Mouse (Mus musculus) MEL (cell line): ENCODE measurements at regions not wholly inside any gene's neighbourhood (a gene's known extent, or its start where the extent isn't known, plus 50 kb on each side); places are given as distances from the start of the nearest gene placed in this dataset.

Experiments used
- DNase-seq: peaks from one replicate; pipeline ENCODE4 v3.0.0; 2011; ENCODE audit warnings: low read depth, low spot score
- H3K27ac ChIP-seq: 2 replicates; pipeline ENCODE4 v1.5.1; 2012; ENCODE audit warnings: low read depth, mild to moderate bottlenecking, control low read depth, low read length, moderate library complexity; ENCODE audit not compliant: control insufficient read depth
- H3K27me3 ChIP-seq, 2 experiments: fragments of 150-350 bp in 1 of 2; sonication (generic) in 1 of 2; 2 replicates each; pipeline ENCODE4 v1.6.1; 2012; ENCODE audit warnings: low read length in 2 of 2, mild to moderate bottlenecking in 2 of 2, improper control_type of control experiment in 1 of 2, moderate library complexity in 1 of 2; ENCODE audit not compliant: insufficient read depth in 2 of 2, control insufficient read depth in 1 of 2
- H3K36me3 ChIP-seq, 2 experiments: 2 replicates each; pipeline ENCODE4 v1.6.1; 2012 to 2014; ENCODE audit warnings: low read length in 2 of 2, improper control_type of control experiment in 1 of 2, inconsistent platforms in 1 of 2, mild to moderate bottlenecking in 1 of 2; ENCODE audit not compliant: insufficient read depth in 2 of 2, control insufficient read depth in 1 of 2
- H3K4me1 ChIP-seq, 2 experiments: fragments of 150-350 bp in 1 of 2; sonication (generic) in 1 of 2; 2 replicates each; pipeline ENCODE4 v1.6.1; 2012; ENCODE audit warnings: low read length in 2 of 2, improper control_type of control experiment in 1 of 2, mild to moderate bottlenecking in 1 of 2; ENCODE audit not compliant: insufficient read depth in 2 of 2, control insufficient read depth in 1 of 2
- H3K4me3 ChIP-seq, 2 experiments: fragments of 150-350 bp in 1 of 2; sonication (generic) in 1 of 2; 2 replicates each; pipeline ENCODE4 v1.5.1; 2012; ENCODE audit warnings: low read depth in 2 of 2, low read length in 2 of 2, mild to moderate bottlenecking in 2 of 2, moderate library complexity in 2 of 2, control low read depth in 1 of 2, improper control_type of control experiment in 1 of 2; ENCODE audit not compliant: control insufficient read depth in 1 of 2, insufficient read depth in 1 of 2
- H3K79me2 ChIP-seq: 2 replicates; pipeline ENCODE4 v1.6.1; 2012; ENCODE audit warnings: mild to moderate bottlenecking, low read length, moderate library complexity; ENCODE audit not compliant: control insufficient read depth, poor library complexity, insufficient read depth
- H3K9ac ChIP-seq: 2 replicates; pipeline ENCODE4 v1.6.1; 2012; ENCODE audit warnings: low read depth, mild to moderate bottlenecking, control low read depth, low read length, moderate library complexity; ENCODE audit not compliant: control insufficient read depth, poor library complexity, severe bottlenecking
- H3K9me3 ChIP-seq: fragments of 150-350 bp; sonication (generic); replicated peaks from 2 replicates; pipeline ENCODE4 v1.6.1; 2012; ENCODE audit warnings: mild to moderate bottlenecking, low read length, improper control_type of control experiment, moderate library complexity; ENCODE audit not compliant: insufficient read depth
- CHD1 ChIP-seq: IDR thresholded peaks from 2 replicates; pipeline ENCODE4 v1.6.1; 2012; ENCODE audit warnings: low read depth, mild to moderate bottlenecking, inconsistent platforms, low read length, improper control_type of control experiment
- CTCF ChIP-seq, 3 experiments: IDR thresholded peaks in 2 of 3; conservative IDR thresholded peaks in 1 of 3; 2 replicates each; pipeline ENCODE4 v1.5.1; 2011 to 2012; ENCODE audit warnings: low read length in 3 of 3, low read depth in 2 of 3, mild to moderate bottlenecking in 2 of 3, improper control_type of control experiment in 1 of 3, inconsistent platforms in 1 of 3, mixed read lengths in 1 of 3, moderate library complexity in 1 of 3; ENCODE audit not compliant: control insufficient read depth in 1 of 3, insufficient read depth in 1 of 3, poor library complexity in 1 of 3, severe bottlenecking in 1 of 3
- ELF1 ChIP-seq: IDR thresholded peaks from 2 replicates; pipeline ENCODE4 v1.6.1; 2014; ENCODE audit warnings: low read depth, mild to moderate bottlenecking, inconsistent platforms, low read length, improper control_type of control experiment, moderate library complexity
- EP300 ChIP-seq, 2 experiments: IDR thresholded peaks; 2 replicates each; pipeline ENCODE4 v1.6.1; 2011; ENCODE audit warnings: improper control_type of control experiment in 2 of 2, low read length in 2 of 2, low read depth in 1 of 2, mild to moderate bottlenecking in 1 of 2
- GATA1 ChIP-seq: IDR thresholded peaks from 2 replicates; pipeline ENCODE4 v1.6.1; 2011; ENCODE audit warnings: low read depth, low read length, improper control_type of control experiment
- MAFK ChIP-seq: IDR thresholded peaks from 2 replicates; pipeline ENCODE4 v1.6.1; 2011; ENCODE audit warnings: low read depth, mild to moderate bottlenecking, low read length, improper control_type of control experiment, borderline replicate concordance
- MEF2A ChIP-seq: IDR thresholded peaks from 2 replicates; pipeline ENCODE4 v1.6.1; 2014; ENCODE audit warnings: low read depth, mild to moderate bottlenecking, inconsistent platforms, low read length, improper control_type of control experiment; ENCODE audit not compliant: poor library complexity, insufficient replicate concordance, severe bottlenecking; ENCODE audit errors: extremely low read depth
- MYB ChIP-seq: IDR thresholded peaks from 2 replicates; pipeline ENCODE4 v1.6.1; 2011; ENCODE audit warnings: mild to moderate bottlenecking, low read depth, low read length, improper control_type of control experiment
- MYC ChIP-seq: IDR thresholded peaks from 2 replicates; pipeline ENCODE4 v1.6.1; 2011; ENCODE audit warnings: low read depth, mild to moderate bottlenecking, low read length, improper control_type of control experiment, moderate library complexity
- NRF1 ChIP-seq: IDR thresholded peaks from 2 replicates; pipeline ENCODE4 v1.6.1; 2014; ENCODE audit warnings: low read depth, mild to moderate bottlenecking, inconsistent platforms, low read length, improper control_type of control experiment, moderate library complexity; ENCODE audit not compliant: poor library complexity, insufficient read depth, severe bottlenecking
- POLR2AphosphoS2 ChIP-seq: IDR thresholded peaks from 2 replicates; pipeline ENCODE4 v1.6.1; 2011; ENCODE audit warnings: low read length, improper control_type of control experiment
- POLR2AphosphoS5 ChIP-seq: IDR thresholded peaks from 2 replicates; pipeline ENCODE4 v1.6.1; 2012; ENCODE audit warnings: low read depth, borderline replicate concordance, mild to moderate bottlenecking, inconsistent platforms, low read length, moderate library complexity, mixed read lengths
- RAD21 ChIP-seq: IDR thresholded peaks from 2 replicates; pipeline ENCODE4 v1.6.1; 2011; ENCODE audit warnings: mild to moderate bottlenecking, low read depth, low read length, improper control_type of control experiment
- RCOR1 ChIP-seq: IDR thresholded peaks from 2 replicates; pipeline ENCODE4 v1.6.1; 2012; ENCODE audit warnings: low read depth, mild to moderate bottlenecking, inconsistent platforms, low read length, improper control_type of control experiment
- SIN3A ChIP-seq: IDR thresholded peaks from 2 replicates; pipeline ENCODE4 v1.6.1; 2012; ENCODE audit warnings: low read length, improper control_type of control experiment, inconsistent platforms
- SMC3 ChIP-seq: IDR thresholded peaks from 2 replicates; pipeline ENCODE4 v1.6.1; 2011; ENCODE audit warnings: low read depth, low read length, improper control_type of control experiment
- TAL1 ChIP-seq: IDR thresholded peaks from 2 replicates; pipeline ENCODE4 v1.6.1; 2012; ENCODE audit warnings: mild to moderate bottlenecking, inconsistent platforms, low read length, moderate library complexity, mixed read lengths
- TBP ChIP-seq: IDR thresholded peaks from 2 replicates; pipeline ENCODE4 v1.8.0; 2011; ENCODE audit warnings: low read depth, low read length, improper control_type of control experiment
- UBTF ChIP-seq: IDR thresholded peaks from 2 replicates; pipeline ENCODE4 v1.6.1; 2012; ENCODE audit warnings: low read depth, mild to moderate bottlenecking, inconsistent platforms, low read length, improper control_type of control experiment, moderate library complexity, borderline replicate concordance; ENCODE audit not compliant: insufficient read depth
- USF1 ChIP-seq: IDR thresholded peaks from 2 replicates; pipeline ENCODE4 v1.6.1; 2014; ENCODE audit warnings: low read depth, mild to moderate bottlenecking, inconsistent platforms, low read length, improper control_type of control experiment, moderate library complexity
- ZKSCAN1 ChIP-seq: IDR thresholded peaks from 2 replicates; pipeline ENCODE4 v1.6.1; 2012; ENCODE audit warnings: low read depth, mild to moderate bottlenecking, inconsistent platforms, low read length, improper control_type of control experiment, moderate library complexity

GRCm38 (mm10) chr4:127533726-127534125 is 175.7 kb upstream of the Gjb5 start (continued):
- TF ChIP-seq UBTF (no peak), SMC3 (no peak), POLR2AphosphoS5 (no peak)
- TF ChIP-seq, all 39 proteins: peak for 0

DNA sequence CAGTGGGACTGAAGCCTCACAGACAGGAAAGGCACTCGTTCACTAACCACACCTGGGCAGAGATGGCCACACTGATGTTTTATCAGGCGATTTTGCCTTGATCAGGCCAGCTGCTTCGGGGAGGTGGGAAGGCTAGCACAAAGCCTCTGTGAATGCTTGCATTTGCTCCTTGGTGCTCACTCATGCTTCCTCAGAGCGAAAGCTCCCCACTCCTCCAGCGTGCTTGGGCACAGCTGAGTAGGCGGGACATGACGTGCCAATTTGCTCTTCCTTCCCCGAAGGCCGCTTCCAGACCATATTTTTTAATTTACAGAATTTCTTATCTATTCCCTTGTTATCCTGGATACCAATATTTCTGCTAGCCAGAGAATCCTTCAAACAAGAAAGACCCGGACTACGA is 172.8 kb upstream of the Gjb5 start:
- no peak overlapping the region for H3K9ac ChIP-seq
- H3K9me3 ChIP-seq: no peaks in the 10 kb centered on the region
- H3K4me1 ChIP-seq: no peaks in the 10 kb centered on the region
- H3K27ac ChIP-seq: no peak overlapping the region
- H3K79me2 ChIP-seq: no peaks in the 10 kb centered on the region
- no peaks in the 10 kb centered on the region for H3K36me3 ChIP-seq
- no peak overlapping the region for H3K4me3 ChIP-seq
- H3K27me3 ChIP-seq: no peaks in the 10 kb centered on the region
- no peak for DNase-seq
- TF ChIP-seq EP300 (IDR thresholded peaks at IDR 0.05; ENCODE audit: low read depth in 1 of 2, low read length in 2 of 2): no peak
- TF ChIP-seq ZKSCAN1: no peak
- no peak for TF ChIP-seq MYC
- no peak for TF ChIP-seq CTCF (IDR thresholded peaks at IDR 0.05 in 2 of 3, conservative IDR thresholded peaks at IDR 0.05 in 1 of 3; ENCODE audit: control insufficient read depth in 1 of 3, insufficient read depth in 1 of 3, low read depth in 2 of 3, low read length in 3 of 3, poor library complexity in 1 of 3, severe bottlenecking in 1 of 3)
- no peak for TF ChIP-seq USF1

- Histone ChIP-seq H3K9ac (no peak overlapping the region), H3K36me3 (no peaks in the 10 kb centered on the region), H3K9me3 (no peaks in the 10 kb centered on the region), H3K4me1 (no peaks in the 10 kb centered on the region), H3K4me3 (no peak overlapping the region), H3K27me3 (no peaks in the 10 kb centered on the region), H3K79me2 (no peaks in the 10 kb centered on the region), H3K27ac (no peak overlapping the region)
- no peak for DNase-seq
- no peak for TF ChIP-seq RAD21
- no peak for TF ChIP-seq POLR2AphosphoS2
- no peak for TF ChIP-seq TBP
- TF ChIP-seq MEF2A: no peak
- TF ChIP-seq TAL1: no peak
- no peak for TF ChIP-seq RCOR1
- no peak for TF ChIP-seq MYB
- TF ChIP-seq CHD1: no peak
- TF ChIP-seq ZKSCAN1: no peak
- no peak for TF ChIP-seq ELF1
- TF ChIP-seq CTCF (IDR thresholded peaks at IDR 0.05 in 2 of 3, conservative IDR thresholded peaks at IDR 0.05 in 1 of 3; ENCODE audit: control insufficient read depth in 1 of 3, insufficient read depth in 1 of 3, low read depth in 2 of 3, low read length in 3 of 3, poor library complexity in 1 of 3, severe bottlenecking in 1 of 3): no peak
- no peak for TF ChIP-seq MAFK
- no peak for TF ChIP-seq SIN3A
- TF ChIP-seq NRF1: no peak
- no peak for TF ChIP-seq GATA1
- TF ChIP-seq, all 39 proteins: peak for 0
Measured at GRCm38 (mm10) chr4:127522151-127522550, 164.2 kb upstream of the Gjb5 start.
